Mouse (Mus musculus) heart, adult 11 months (tissue): ENCODE measurements around the gene Ppp1r3f.

Source experiments
- DNase-seq: peaks from one replicate; pipeline ENCODE4 v3.0.0; 2022

The Ppp1r3f gene

GRCm38 (mm10) chrX:7574087-7574884 lies at the start of gene Ppp1r3f:
Gene Ppp1r3f, minus strand, starts transcription at chrX:7574283.
- peak; percentile 100 for DNase-seq

- DNase-seq, result no peak
These were observed 43.9 kb upstream of the Ppp1r3f start for GRCm38 (mm10) chrX:7617889-7618551.

- no peak for DNase-seq
These were observed 36.6 kb upstream of the Ppp1r3f start for GRCm38 (mm10) chrX:7610536-7611258.

GRCm38 (mm10) chrX:7610035-7610434 lies 36.0 kb upstream of the Ppp1r3f start:
- no peak for DNase-seq

DNA sequence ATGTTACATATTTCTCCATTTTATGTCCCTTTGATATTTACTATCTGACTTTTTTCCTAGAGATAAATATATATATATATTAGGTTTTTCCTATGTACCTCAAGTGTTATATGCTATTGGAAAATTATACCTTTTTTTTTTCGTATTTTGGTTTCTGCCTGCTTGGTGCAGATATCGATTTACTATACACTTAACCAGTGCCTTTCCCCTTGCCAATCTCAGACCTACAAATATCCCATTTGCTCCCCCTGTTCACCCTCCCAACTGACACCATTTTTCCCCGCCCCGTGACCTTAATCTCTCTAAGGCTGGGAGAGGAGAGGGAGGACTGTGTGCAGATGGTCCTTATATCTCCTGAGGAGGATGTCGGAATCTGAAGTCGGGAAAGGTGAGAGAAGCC lies 32.7 kb upstream of the Ppp1r3f start, which contains the start of gene Cacna1f:
Cacna1f (plus strand) TSS at position 301 of the 400 bp plus-strand sequence.
- DNase-seq, result no peak

DNA sequence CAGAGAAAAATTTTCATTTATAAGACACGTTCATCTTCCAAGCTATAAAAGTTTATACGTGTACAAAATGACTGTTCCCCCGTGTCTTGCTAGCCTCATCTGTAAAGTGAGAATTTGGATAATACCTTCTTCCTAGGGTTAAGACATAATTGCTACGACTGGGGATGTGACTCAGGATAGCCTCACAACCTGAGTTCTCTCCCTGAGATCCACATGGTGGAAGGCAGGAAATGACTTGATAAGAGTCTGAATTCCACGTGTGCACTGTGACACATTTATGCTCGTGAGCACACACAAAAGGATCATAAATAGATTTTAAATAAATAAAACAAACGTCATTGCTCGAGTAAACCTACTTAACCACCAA lies 31.5 kb upstream of the Ppp1r3f start:
- DNase-seq, result no peak

DNA sequence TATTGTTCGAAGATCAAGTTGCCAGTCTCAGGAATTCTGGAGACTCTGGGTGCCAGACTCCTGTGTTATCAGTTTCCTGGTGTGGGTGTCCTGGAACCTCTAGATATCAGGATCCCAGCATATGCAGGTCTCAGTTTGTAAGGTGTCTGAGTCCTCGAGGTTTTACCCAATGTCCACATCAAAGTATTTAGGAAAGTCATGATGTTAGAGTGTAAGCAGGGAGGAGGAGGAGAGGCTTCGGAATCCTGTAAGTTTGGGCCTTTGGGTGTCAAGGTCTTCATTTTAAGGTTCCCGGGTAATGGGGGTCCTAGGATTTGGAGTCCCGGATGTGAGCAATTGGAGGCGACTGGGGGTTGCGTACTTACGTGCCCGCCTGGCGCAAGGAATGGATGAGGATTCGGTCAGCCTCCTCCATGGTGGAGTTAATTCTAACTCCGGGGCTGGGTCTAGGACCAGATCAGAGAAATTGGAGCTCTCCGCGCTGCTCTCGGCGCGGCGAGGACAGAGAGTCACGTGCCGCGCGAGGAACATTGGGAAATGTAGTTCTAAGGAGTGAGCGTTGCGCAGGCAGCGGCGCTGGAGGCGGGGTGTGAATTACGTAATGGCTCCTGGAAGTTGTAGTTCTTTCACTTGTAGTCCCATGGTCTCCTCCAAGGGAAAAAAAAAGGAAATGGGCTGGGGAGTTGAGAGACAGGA lies 30.9 kb upstream of the Ppp1r3f start, which contains the start of gene Ccdc22:
Ccdc22 (minus strand) TSS at position 639 of the 696 bp plus-strand sequence.
- peak; percentile 98 for DNase-seq

DNA sequence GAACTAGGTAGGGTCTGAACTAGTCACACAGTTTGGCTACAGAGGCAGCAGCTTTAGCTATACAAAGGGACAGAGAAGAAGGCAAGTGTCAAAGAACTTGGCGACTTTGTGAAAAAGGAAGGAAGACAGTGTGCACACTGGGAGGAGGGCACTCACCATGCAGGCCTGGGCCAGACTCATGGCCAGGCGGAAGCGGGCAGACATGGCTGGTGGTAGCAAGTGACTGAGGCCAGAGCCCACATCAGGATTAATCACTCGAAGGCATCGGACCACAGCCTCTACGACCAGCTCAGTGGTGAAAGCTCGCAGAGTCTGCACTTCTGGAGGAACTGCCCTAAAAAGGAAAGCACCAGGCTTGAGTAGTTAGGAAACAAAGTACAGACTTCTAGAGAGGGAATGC lies 29.9 kb upstream of the Ppp1r3f start:
- no peak for DNase-seq

DNA sequence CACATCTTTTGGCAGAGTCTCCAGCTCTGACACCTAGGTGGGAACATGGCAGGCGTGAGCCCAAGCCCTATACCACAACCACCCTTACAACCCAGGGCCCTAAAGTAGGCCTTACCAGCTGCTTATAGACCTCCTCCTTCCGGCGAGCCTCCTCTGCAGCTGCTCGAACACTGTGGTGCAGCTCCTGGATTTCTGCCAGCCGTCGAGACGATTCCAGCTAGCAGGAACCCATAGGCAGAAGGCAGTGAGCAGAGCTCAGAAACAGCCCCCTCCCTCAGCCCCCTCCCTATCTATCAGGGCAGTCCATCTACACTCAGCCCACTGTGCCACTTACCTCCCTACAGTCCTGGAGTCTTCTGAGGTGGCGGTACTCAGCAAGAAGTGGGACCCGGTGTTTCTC lies 21.3 kb upstream of the Ppp1r3f start:
- DNase-seq, result no peak

GRCm38 (mm10) chrX:7586356-7586755 lies 12.3 kb upstream of the Ppp1r3f start:
- peak; percentile 75 for DNase-seq

GRCm38 (mm10) chrX:7583881-7584280 lies 9.8 kb upstream of the Ppp1r3f start:
- peak; percentile 68 for DNase-seq

DNA sequence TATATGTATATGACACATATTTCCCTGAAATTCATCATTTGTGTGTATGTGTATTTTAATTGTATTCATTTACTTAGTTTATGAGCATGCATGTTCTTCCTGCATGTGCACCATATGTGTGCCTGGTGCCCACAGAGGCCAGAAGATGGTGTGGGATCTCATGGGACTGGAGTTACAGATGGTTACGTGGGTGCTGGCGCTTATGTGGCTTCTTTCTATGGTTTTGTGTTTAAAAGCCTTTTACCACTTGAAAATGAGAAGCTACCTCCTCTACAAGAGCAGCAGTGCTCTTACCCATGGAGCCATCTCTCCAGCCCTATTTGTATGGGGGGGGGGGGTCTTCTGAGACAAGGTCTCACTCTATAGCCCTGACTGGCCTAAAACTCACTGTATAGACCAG lies 7.1 kb upstream of the Ppp1r3f start:
- peak; percentile 16 for DNase-seq

DNA sequence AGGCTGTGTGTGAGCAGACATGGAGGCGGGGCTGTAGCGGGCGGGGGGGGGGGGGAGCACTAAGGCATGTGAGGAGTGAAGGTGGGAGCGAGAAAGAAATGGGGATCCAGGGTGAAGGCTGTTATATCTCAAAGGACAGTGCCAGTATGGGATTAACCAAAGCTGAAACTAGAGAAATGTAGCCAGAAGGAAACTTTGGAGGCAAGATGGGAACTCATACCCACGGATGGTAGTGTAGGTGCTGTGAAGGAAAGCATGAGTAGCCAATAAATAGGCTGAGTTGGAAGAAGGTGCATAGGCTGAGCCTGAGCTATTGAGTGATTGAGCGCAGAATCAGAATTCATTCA lies 775 bp upstream of the Ppp1r3f start:
- no peak for DNase-seq

GRCm38 (mm10) chrX:7573176-7574086 lies 652 bp downstream of the Ppp1r3f start, which contains the start of gene Foxp3:
Gene Foxp3, plus strand, starts transcription at chrX:7573644.
- peak; percentile 73 for DNase-seq

DNA sequence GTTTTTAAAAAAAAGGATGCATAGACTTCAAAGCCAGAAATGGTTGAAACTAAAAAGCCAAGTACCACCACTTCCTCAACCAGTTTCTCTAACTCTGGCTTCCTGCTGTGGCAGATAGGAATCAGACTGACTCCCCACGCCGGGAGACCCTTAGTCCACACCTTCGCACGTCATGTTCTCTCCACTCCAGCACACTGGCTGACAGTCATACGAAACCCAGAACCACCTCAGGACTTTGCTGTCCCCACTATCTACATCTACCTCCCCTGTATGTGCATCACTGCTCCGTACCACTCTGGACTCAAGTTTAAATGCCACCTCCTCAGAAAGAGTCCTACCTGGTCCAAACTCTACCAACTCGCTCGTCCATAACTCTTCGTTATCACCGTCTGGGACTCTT lies 1.6 kb downstream of the Ppp1r3f start:
- peak; percentile 51 for DNase-seq

GRCm38 (mm10) chrX:7571565-7572136 lies 2.4 kb downstream of the Ppp1r3f start:
- DNase-seq, result peak; percentile 34

DNA sequence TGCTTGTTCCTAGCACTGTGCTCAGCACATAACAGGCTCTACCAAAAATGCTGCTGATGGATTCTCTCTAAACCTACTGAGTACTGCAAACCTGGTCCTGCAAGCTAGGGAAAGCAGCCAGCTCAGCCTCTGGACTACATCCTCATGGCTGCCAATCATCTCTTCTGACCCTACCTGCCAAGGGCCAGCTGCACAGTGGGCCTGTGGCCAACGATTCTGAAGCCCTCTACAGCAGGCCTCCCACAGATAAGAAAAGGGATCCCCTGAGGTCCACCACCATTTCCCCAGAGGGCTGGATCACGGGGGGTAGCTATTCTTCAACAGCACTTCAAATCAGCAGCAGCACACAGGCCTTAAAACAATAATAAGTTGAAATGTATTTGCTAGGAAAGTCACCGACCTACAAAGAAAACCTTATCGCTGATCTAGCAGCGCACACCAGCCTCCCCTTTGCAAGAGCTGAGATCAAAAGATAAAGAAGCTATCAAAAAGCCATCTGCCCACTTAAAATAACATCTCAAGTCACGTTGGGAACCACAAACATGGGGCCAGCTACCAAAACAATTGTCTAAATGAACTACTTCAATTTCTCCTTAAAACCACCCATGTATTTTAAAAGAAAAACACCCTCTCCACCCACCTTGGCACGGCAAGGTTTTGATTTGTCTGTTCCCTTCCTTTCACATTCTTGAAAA lies 3.5 kb downstream of the Ppp1r3f start:
- DNase-seq, result peak; percentile 89

DNA sequence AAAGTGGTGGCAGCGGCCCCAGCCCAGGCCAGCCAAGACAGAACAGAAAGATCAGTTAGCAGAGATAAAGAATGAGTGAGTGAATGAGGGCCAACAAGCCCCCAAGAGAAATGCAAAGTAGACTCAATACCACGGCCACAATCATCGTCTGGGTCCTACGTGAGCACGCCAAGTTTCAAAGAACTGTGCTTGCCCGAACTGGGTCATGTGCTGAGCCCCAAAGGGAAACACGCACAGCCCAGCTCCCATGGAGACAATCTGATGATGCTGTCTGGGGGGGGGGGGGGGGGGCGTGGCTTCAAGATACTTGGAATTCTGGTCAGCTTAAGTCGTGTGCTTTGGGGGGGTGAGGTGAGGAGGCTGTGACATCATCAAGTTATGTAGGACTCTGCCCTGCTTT lies 6.6 kb downstream of the Ppp1r3f start:
- DNase-seq, result peak; percentile 79

DNA sequence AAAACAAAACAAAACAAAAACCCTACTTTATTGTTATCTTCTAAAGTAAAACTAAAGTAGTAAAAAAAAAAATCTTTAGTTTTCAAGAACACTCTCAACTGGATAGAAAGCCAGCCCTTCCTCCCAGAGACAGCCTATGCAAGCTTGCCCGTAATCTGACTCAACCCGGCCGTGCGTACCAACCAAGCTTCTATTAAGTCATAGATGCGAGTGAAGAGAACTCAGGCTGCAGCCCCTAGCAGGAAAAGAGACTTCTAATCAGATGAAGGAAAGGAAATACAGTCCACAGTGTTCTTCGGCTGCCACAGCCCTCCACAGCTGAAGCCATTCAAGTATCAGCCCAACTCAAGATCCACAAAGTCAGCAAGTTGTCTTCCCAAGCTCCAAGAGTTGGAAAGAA lies 7.7 kb downstream of the Ppp1r3f start:
- peak; percentile 50 for DNase-seq

DNA sequence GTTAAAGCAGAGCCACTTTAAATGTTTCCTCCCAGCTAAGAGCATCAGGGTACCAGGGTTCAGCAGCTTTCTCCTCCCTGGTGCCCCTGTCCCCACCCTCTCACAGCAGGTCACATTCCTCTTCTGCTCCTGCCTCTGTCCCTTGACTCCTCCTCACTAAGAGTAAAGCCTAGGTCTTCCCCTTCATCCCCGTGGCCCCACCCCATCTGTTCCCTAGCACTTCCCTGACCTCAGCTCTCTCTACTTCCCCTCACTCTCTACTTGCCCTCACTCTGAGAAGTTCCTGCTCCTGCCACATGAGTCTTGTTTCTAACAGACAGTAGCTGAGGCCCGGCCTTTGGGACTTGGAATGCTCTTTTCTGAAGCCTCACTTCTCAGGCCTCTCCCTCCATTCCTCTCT lies 11.0 kb downstream of the Ppp1r3f start:
- peak; percentile 75 for DNase-seq

GRCm38 (mm10) chrX:7553474-7553873 lies 20.6 kb downstream of the Ppp1r3f start:
- no peak for DNase-seq
